Mouse (Mus musculus) erythroblast, embryonic 14.5 days (primary cell): ENCODE measurements around the gene Dbx1. TPM values are rescaled to one million over a fixed set of nuclear protein-coding genes. Genes with fewer than 3 reads are reported as not detected.

Source experiments
- H3K27me3 ChIP-seq: 2 replicates; pipeline ENCODE4 v1.6.1; 2012; ENCODE audit warnings: inconsistent platforms; ENCODE audit not compliant: control insufficient read depth
- H3K36me3 ChIP-seq: 2 replicates; pipeline ENCODE4 v1.6.1; 2012; ENCODE audit warnings: mild to moderate bottlenecking, inconsistent platforms; ENCODE audit not compliant: control insufficient read depth
- H3K4me1 ChIP-seq: 2 replicates; pipeline ENCODE4 v1.6.1; 2012; ENCODE audit warnings: inconsistent platforms; ENCODE audit not compliant: control insufficient read depth
- H3K4me3 ChIP-seq: replicated peaks from 2 replicates; pipeline ENCODE3; 2012; ENCODE audit warnings: moderate library complexity, mild to moderate bottlenecking, inconsistent platforms
- H3K9me3 ChIP-seq: 2 replicates; pipeline ENCODE4 v1.6.1; 2012; ENCODE audit warnings: low read length, inconsistent platforms, mixed read lengths; ENCODE audit not compliant: control insufficient read depth
- GATA1 ChIP-seq: IDR thresholded peaks from 2 replicates; pipeline ENCODE4 v1.6.1; 2012; ENCODE audit warnings: low read length, inconsistent platforms, mixed read lengths
- TAL1 ChIP-seq: IDR thresholded peaks from 3 replicates; pipeline ENCODE4 v1.6.1; 2012; ENCODE audit warnings: low read length, inconsistent platforms, mixed read lengths
- polyA plus RNA-seq: library from polyadenylated mRNA; stranded (reverse); fragments of >175 nt; gene quantifications from 2 replicates; pipeline ENCODE4 v1.2.3, GENCODE M21; 2012

The Dbx1 gene
- polyA plus RNA-seq, 1 experiment = not detected

DNA sequence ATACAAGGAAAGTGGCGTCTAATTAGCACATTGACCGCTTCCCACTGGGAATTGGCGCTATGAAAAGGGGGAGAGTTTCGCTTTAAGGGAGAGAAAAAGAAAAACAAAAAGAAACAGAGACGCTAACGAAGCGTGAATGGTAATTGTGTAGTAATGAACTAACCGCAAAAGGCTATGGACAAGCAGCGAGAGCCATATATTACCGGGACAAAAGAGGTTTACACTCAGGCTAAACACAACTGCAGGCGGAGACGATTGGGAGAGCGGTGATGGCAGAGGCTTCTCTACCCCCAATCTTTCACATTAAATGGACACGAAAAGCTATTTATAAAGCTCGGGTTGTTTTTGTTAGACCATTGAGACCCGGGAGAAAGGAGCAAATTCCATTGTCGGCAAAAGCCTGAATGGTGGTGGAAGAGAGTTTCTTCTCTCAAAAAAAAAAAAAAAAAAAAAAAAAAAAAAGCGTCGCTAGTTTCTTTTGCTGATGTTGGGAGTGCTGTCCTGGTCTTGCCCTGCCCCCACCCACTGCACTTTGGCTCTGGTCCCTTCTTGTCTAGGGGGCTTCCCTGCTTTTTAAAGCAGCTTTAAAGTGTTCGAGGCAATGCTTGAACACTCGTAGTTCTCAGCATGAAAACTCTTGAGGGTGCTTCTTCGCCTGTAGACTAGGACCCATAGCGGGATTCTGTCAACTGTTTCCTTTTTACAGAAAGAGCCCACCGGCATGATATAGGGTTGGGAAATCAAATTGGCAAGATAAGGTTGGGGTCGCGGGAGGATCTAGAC is 2.2 kb downstream of the Dbx1 start:
- Histone ChIP-seq H3K9me3 (peaks cover 3% of the 10 kb centered on the region; the same call in 1 of the 2 replicates), H3K27me3 (peaks cover 92% of the 10 kb centered on the region), H3K4me1 (no peaks in the 10 kb centered on the region), H3K4me3 (no peak overlapping the region), H3K36me3 (no peaks in the 10 kb centered on the region)
- TF ChIP-seq GATA1 = no peak
- TF ChIP-seq TAL1 = no peak

DNA sequence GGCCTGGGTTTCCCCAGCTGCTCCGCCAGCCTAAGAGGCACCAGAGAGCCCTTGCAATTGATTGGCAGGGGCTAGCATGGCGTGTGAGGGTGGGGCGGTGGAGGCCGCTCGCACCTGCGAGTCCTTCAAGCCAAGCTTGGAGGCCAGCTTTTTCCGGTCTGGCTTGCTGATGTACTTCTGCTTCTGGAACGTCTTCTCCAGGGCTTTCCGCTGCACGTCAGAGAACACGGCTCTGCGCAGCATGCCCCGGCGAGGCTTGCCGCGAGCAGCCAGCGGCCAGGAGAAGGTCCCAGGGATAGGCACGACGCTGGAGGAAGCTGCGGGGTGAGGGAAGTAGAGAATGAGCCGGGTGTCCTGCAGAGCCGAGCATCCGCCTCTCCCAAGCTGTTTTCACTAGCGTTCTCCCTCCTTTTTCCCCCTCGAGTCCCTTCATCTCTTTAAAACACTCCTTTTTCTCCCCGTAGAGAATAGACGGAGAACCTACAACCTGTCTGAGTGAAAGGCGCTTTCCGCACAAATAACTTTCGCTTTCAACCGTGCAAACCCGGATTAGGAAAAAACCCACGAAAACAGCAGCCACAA is 3.2 kb downstream of the Dbx1 start:
- no peaks in the 10 kb centered on the region for H3K36me3 ChIP-seq
- no peak for TF ChIP-seq GATA1
- no peak for TF ChIP-seq TAL1
- H3K4me1 ChIP-seq = no peaks in the 10 kb centered on the region
- H3K9me3 ChIP-seq = peaks cover 3% of the 10 kb centered on the region; the same call in 1 of the 2 replicates
- peaks cover 82% of the 10 kb centered on the region for H3K27me3 ChIP-seq
- H3K4me3 ChIP-seq = no peak overlapping the region

- no peak overlapping the region for H3K4me3 ChIP-seq
- H3K36me3 ChIP-seq = no peaks in the 10 kb centered on the region
- peaks cover 71% of the 10 kb centered on the region for H3K27me3 ChIP-seq
- no peaks in the 10 kb centered on the region for H3K4me1 ChIP-seq
- peaks cover 3% of the 10 kb centered on the region; the same call in 1 of the 2 replicates for H3K9me3 ChIP-seq
- TF ChIP-seq GATA1 (no peak), TAL1 (no peak)
Observed at GRCm38 (mm10) chr7:49632391-49632790, 4.3 kb downstream of the Dbx1 start.

DNA sequence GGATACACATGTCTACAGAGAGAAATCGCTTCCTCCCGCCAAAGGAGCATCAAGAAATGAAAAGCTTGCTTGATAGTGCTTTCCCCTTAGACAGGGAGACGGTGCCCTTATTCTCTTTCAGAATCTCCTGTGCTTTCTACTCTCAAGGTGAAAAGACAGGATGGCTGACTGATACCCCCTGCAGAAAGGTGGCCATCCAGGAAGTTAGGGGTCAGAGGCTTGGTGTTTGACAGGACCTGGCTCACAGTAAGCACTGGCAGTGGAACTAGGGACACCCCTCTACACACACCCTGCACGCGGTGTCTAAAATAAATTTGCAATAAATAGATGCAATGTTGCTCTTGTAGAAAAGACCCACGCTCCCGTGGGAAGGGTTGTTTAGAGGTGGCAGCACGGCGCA is 4.8 kb downstream of the Dbx1 start:
- no peaks in the 10 kb centered on the region for H3K4me1 ChIP-seq
- H3K9me3 ChIP-seq = peaks cover 3% of the 10 kb centered on the region; the same call in 1 of the 2 replicates
- TF ChIP-seq TAL1 = no peak
- no peak for TF ChIP-seq GATA1
- H3K36me3 ChIP-seq = no peaks in the 10 kb centered on the region
- no peak overlapping the region for H3K4me3 ChIP-seq
- H3K27me3 ChIP-seq = peaks cover 66% of the 10 kb centered on the region

- no peaks in the 10 kb centered on the region for H3K9me3 ChIP-seq
- no peak overlapping the region for H3K4me3 ChIP-seq
- TF ChIP-seq TAL1 (no peak), GATA1 (no peak)
- no peaks in the 10 kb centered on the region for H3K4me1 ChIP-seq
- H3K27me3 ChIP-seq = no peaks in the 10 kb centered on the region; the same call in 1 of the 2 replicates
- no peaks in the 10 kb centered on the region for H3K36me3 ChIP-seq
Observed at GRCm38 (mm10) chr7:49620160-49620559, 16.5 kb downstream of the Dbx1 start.

DNA sequence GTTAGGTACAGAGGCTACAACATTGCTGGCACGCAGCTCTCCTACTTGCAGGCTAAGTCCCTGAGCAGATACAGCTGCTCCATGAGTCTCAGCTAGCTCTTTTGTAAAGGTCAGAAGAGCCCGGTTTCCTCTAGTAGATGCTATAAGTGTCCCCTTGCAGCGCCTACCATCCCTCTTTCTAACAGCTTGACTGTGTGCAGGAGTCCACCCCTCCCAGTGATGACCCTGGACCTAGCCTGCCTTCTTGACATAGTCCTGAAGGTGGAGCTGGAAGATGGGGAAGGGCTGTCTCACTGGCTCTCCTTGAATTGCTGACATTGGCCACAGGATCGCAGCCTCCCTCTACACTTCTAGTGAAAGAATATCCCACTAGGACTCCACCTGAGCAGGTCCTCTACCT is 19.6 kb downstream of the Dbx1 start:
- H3K9me3 ChIP-seq = no peaks in the 10 kb centered on the region
- TF ChIP-seq TAL1 (no peak), GATA1 (no peak)

DNA sequence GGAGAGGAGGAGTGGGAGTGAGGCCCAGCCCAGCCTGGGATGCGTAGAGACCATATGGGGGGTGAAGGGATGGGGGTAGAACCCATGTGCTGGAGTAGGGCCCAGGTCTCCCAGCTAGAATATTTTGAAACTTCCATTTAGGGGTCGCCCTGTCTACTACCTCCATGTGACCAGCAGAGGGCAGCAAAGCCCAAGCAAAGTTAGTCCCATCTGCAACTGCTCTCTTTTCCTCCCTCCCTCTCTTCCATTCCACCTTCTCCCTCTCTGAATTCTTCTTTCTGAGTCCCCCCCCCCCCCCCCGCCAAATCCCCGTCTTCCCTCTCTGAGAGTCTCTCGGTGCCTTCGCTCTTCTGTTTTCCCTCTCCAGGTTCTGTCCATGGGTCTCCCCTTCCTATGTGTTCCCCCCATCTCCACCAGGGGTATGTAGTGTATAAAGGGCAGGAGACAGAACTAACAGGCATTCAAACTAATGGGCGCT is 20.4 kb downstream of the Dbx1 start:
- TF ChIP-seq GATA1 = no peak
- no peak for TF ChIP-seq TAL1
- H3K27me3 ChIP-seq = no peaks in the 10 kb centered on the region
- H3K9me3 ChIP-seq = no peaks in the 10 kb centered on the region
- no peaks in the 10 kb centered on the region for H3K4me1 ChIP-seq
- no peaks in the 10 kb centered on the region for H3K36me3 ChIP-seq
- H3K4me3 ChIP-seq = no peak overlapping the region

More for the DNA sequence above, 19.6 kb downstream of the Dbx1 start:
- Histone ChIP-seq H3K27me3 (no peaks in the 10 kb centered on the region), H3K4me1 (no peaks in the 10 kb centered on the region), H3K36me3 (no peaks in the 10 kb centered on the region), H3K4me3 (no peak overlapping the region)

GRCm38 (mm10) chr7:49604965-49605795 is 31.5 kb downstream of the Dbx1 start:
- no peaks in the 10 kb centered on the region for H3K9me3 ChIP-seq
- H3K4me1 ChIP-seq = no peaks in the 10 kb centered on the region
- no peak overlapping the region for H3K4me3 ChIP-seq
- H3K27me3 ChIP-seq = no peaks in the 10 kb centered on the region
- H3K36me3 ChIP-seq = peaks cover 5% of the 10 kb centered on the region; the same call in 1 of the 2 replicates
- TF ChIP-seq GATA1 (no peak), TAL1 (no peak)

GRCm38 (mm10) chr7:49604244-49604643 is 32.4 kb downstream of the Dbx1 start:
- H3K9me3 ChIP-seq = no peaks in the 10 kb centered on the region
- H3K27me3 ChIP-seq = no peaks in the 10 kb centered on the region
- no peaks in the 10 kb centered on the region for H3K4me1 ChIP-seq
- peaks cover 5% of the 10 kb centered on the region; the same call in 1 of the 2 replicates for H3K36me3 ChIP-seq
- TF ChIP-seq GATA1 (no peak), TAL1 (no peak)
- no peak overlapping the region for H3K4me3 ChIP-seq
